Mouse (Mus musculus) cerebellum, adult 9-11 months (tissue): ENCODE measurements at regions not wholly inside any gene's neighbourhood (a gene's known extent, or its start where the extent isn't known, plus 50 kb on each side); places are given as distances from the start of the nearest gene placed in this dataset.
"Not testable (repeated sequence)": the region's sequence is repeated elsewhere in the genome, so short reads cannot be mapped to it uniquely, and the experiment has no call there.

Source experiments
- DNase-seq: peaks from one replicate; pipeline ENCODE4 v3.0.0; 2022

- DNase-seq, result no peak
Observed at GRCm38 (mm10) chr3:21149618-21150017, 782.6 kb upstream of the Agtr1b start.

GRCm38 (mm10) chr3:21128821-21129504 is 762.0 kb upstream of the Agtr1b start:
- no peak for DNase-seq

- DNase-seq, result no peak
Observed at GRCm38 (mm10) chr3:21126191-21126590, 759.2 kb upstream of the Agtr1b start.

GRCm38 (mm10) chr3:21118164-21118902 is 751.4 kb upstream of the Agtr1b start:
- no peak for DNase-seq

GRCm38 (mm10) chr3:21111735-21112518 is 745.0 kb upstream of the Agtr1b start:
- no peak for DNase-seq

- no peak for DNase-seq
Observed at GRCm38 (mm10) chr3:21090206-21090605, 723.2 kb upstream of the Agtr1b start.

GRCm38 (mm10) chr3:21086426-21086825 is 719.4 kb upstream of the Agtr1b start:
- DNase-seq, result no peak

GRCm38 (mm10) chr3:21077548-21077947 is 710.6 kb upstream of the Agtr1b start:
- no peak for DNase-seq

- not testable (repeated sequence) for DNase-seq
Observed at GRCm38 (mm10) chr3:21053337-21053736, 686.4 kb upstream of the Agtr1b start.

- DNase-seq, result not testable (repeated sequence)
Observed at GRCm38 (mm10) chr3:21049365-21049764, 682.4 kb upstream of the Agtr1b start.

- DNase-seq, result no peak
Observed at GRCm38 (mm10) chr3:21045981-21046380, 679.0 kb upstream of the Agtr1b start.

GRCm38 (mm10) chr3:21025876-21026275 is 658.9 kb upstream of the Agtr1b start:
- no peak for DNase-seq

- no peak for DNase-seq
Observed at GRCm38 (mm10) chr3:21020946-21021345, 654.0 kb upstream of the Agtr1b start.

GRCm38 (mm10) chr3:21020297-21020696 is 653.3 kb upstream of the Agtr1b start:
- DNase-seq, result no peak

- DNase-seq, result no peak
Observed at GRCm38 (mm10) chr3:21009650-21010049, 642.7 kb upstream of the Agtr1b start.

- DNase-seq, result no peak
Observed at GRCm38 (mm10) chr3:20998295-20998694, 631.3 kb upstream of the Agtr1b start.

GRCm38 (mm10) chr3:20989486-20989970 is 622.6 kb upstream of the Agtr1b start:
- no peak for DNase-seq

- no peak for DNase-seq
Observed at GRCm38 (mm10) chr3:20986942-20987341, 620.0 kb upstream of the Agtr1b start.

GRCm38 (mm10) chr3:20986377-20986727 is 619.4 kb upstream of the Agtr1b start:
- peak; percentile 38 for DNase-seq

GRCm38 (mm10) chr3:20985682-20986376 is 618.9 kb upstream of the Agtr1b start:
- peak; percentile 64 for DNase-seq

- DNase-seq, result no peak
Observed at GRCm38 (mm10) chr3:20984146-20984545, 617.2 kb upstream of the Agtr1b start.

- no peak for DNase-seq
Observed at GRCm38 (mm10) chr3:20973077-20973476, 606.1 kb upstream of the Agtr1b start.
